Mouse (Mus musculus) kidney, adult 9 months (tissue): ENCODE data around the gene Pla1a.

Experiments used
- DNase-seq: peaks from one replicate; pipeline ENCODE4 v3.0.0; 2022

The Pla1a gene

GRCm38 (mm10) chr16:38363657-38364056, 69.3 kb downstream of the Pla1a start:
- no peak for DNase-seq

- no peak for DNase-seq
Observed at GRCm38 (mm10) chr16:38363256-38363595, 69.7 kb downstream of the Pla1a start.

- no peak for DNase-seq
Observed at GRCm38 (mm10) chr16:38362493-38363255, 70.3 kb downstream of the Pla1a start.

- DNase-seq, result no peak
Observed at GRCm38 (mm10) chr16:38361933-38362332, 71.0 kb downstream of the Pla1a start, which contains the start of gene Popdc2. Gene Popdc2, plus strand, starts transcription at chr16:38362209.

DNA sequence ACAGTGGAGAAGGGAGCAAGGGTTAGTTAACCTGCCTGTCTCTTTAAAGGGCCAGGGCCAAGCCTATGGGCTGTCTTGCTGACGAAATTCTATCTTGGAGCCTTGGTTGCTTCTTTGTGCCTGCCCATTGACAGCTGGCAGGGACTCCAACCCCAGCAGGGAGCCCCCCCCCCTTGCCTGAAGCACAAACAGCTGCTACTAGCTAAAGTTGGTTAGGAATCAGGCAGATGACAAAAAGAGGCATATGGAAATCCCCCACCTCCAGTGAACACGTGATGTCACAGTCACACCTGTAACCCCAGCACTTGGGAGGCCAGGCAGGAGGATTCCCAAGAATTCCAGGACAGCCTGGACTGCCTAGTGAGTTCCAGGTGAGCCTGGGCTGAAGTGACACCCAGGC, 72.6 kb downstream of the Pla1a start:
- no peak for DNase-seq

DNA sequence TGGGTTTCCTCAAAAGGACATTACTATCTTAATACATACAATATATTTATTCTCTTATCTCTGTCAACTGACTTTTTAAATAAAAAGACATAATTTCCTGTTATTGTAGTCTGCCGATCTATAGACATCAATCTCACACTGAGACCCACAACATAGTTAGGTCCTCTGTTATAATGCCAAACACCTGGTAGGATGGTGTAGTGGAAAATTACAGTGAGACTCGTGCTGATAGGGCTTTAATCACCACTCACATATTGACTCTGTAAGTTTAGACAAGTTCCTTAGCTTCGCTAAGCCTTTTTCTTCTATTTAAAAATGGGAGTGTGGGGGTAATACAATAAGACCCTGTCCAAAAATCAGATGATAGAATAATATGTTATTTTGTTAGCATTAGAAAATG, 73.1 kb downstream of the Pla1a start:
- no peak for DNase-seq

DNA sequence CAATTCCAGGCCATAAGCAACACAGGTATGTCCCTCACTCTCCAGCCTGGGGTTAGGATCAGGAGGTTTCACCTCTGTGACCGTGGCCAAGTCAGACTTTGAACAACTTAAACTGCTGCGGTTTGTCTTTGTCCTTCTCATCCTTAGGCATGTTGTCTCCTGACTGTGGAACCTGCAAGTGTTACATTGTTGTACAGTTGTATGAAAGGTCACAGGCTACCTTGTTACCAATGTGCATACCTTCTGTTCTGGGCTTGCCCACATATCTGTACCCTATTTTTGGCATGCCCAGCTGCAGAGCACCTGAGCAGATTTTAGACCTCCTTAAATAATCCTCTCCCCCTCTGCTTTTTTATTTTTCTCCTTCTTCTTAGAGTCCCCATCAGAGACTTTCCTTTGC, 73.7 kb downstream of the Pla1a start:
- DNase-seq, result no peak

GRCm38 (mm10) chr16:38358256-38358812, 74.6 kb downstream of the Pla1a start:
- DNase-seq, result no peak

- DNase-seq, result no peak
Observed at GRCm38 (mm10) chr16:38354185-38354913, 78.6 kb downstream of the Pla1a start.

DNA sequence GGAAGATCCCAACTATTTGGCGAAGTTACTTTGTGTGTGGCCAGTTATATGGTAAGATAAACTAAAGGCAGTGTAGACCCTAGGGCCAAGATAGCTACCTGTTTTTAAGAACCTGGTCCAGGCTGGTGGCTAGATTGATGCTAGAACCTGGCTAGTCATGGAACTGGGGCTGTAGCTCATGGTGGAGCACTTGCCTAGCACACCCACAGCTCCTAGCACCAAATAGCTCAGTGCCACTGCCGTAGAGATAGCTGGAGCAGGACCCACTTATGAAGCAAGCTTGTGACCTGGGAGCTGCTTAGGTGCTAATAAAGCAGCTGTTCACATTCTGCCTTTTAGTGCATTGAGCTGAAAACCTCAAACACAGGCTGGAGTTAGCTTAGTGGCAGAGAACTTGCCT, 79.3 kb downstream of the Pla1a start:
- no peak for DNase-seq

DNA sequence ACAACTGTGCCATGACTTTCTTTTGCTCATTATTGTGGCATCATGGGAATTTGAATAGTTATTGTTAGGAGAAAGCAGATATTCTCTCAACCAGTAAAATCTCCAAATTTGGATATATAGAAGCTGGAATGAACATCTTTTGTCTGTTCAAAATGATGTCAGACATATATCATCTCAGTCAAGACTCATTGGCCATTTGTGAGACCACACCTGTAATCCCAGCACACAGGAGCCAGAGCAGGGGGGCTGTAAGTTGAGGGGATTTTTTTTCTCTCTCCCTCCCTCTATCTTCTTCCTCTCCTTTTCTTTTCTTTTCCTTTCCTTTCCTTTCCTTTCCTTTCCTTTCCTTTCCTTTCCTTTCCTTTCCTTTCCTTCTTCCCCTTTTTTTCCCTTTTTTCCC, 80.1 kb downstream of the Pla1a start:
- DNase-seq, result no peak

DNA sequence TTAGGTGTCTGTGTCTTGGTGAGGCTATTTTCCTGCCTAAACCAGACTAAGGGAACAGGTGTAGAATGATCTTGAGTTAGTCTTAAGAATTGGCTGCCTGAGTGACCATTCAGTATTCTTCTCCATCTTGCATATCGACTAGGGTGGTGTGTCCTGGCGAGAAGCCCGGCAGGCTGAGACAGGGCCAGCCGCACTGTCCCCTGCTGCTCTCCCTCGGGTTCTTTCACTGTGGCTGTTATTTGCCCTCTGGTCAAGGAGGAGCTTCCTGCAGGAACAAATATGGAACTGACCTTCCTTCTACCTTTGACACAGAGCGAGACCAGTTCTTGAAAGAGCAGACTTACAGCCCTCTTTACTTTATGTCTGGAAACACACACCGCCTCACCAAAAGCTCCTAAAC, 80.9 kb downstream of the Pla1a start:
- DNase-seq, result peak; percentile 32

DNA sequence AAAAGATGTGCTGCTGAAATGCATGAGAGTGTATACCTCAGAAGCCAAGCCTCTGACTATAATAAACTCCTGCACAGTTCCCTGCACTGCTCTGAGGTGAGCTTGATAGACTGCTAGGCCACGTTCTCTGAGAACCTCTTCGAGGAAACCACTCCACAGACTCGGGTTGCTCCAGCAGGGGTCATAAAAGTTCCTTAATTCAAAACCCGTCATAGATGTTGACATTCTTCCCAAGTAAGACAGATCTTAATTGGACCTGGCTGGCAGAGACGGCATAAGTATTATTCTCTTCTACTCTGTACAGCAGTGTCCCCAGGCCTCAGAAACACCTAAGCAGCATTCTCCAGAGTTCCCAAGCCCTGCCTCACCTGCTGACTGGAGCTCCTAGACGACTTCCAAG, 82.0 kb downstream of the Pla1a start:
- no peak for DNase-seq

DNA sequence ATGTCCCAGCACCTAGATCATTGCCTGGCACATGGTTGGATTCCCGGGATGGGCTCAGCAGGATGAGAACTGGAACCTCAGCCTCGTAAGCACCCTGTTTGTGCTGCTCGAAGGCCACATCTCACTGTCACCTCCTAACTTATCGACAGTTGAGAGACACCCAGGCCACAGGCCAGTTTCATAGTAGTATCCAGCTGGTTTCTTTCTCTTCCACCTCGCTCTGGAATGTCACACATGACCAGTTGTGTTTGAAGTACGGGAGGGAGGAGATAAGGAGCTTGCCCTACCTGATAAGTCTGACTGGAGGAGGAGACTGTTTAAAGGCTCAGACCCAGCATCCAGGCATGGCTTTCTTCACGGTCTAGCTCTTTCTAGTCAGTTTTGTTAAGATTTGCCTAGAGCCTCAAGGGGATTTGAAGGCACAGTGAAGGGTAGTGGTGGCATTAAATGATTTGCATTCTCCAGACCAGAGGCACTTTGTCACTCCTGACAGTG, 82.5 kb downstream of the Pla1a start:
- no peak for DNase-seq

GRCm38 (mm10) chr16:38349881-38350280, 83.1 kb downstream of the Pla1a start:
- no peak for DNase-seq

- no peak for DNase-seq
Observed at GRCm38 (mm10) chr16:38348217-38348761, 84.7 kb downstream of the Pla1a start.

DNA sequence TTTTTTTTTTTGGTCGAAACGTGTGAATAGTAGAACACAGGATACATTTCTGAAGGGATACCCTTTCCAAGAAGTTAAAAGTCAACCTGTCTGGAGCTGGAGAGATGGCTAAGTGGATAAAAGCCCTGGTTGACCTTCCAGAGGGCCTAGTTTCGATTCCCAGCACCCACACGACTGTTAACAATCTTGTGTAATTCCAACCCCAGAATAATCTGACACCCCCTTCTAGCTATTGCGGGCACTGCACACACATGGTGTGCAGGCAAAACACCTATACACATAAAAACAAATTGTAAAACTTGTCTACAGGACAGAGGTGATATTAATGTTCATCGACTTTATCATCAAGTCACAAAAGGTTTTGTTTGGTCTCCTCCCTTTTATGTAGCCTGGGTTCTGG, 85.4 kb downstream of the Pla1a start:
- DNase-seq, result no peak

DNA sequence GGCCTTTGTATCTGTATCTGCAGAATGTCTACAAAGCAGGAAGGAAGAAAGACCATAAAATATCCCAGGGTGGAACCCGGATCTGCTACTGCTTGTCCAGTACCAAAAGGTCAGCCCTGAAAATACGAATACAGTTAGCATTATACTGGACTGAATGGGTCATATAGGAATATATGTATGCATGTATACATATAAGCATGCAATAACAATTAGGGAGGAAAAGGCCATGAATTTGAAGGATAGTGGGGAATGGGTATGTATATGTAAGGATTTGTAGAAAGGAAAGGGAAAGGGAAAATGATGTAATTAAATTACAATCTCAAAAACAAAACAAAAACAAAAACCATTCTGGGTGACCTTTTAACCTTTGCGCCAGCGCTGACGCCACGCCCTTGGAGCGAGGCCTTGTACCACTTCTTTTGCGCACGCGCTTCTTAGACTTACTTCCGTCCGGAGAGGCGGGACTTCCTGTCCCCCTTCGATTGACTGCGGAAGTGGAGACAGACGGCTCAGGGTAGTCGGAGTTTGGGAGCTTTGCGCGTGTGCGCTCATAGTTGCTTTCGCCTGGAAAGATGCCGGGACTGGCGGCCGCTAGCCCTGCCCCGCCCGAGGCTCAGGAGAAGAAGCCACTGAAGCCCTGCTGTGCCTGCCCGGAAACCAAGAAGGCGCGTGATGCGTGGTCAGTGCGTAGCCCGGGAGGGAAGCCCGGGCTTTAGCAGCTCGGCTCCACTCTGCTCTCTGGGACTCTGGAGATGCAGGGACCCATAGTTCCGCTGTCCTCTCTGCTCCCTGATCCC, 86.2 kb downstream of the Pla1a start, which contains the start of the genes Cox17 and Gm21987:
Gene Cox17 (plus strand): TSS at position 463 of the 797 bp plus-strand sequence.
Gene Gm21987 (plus strand): TSS at position 512 of the 797 bp plus-strand sequence.
- DNase-seq, result peak; percentile 98
